Mouse (Mus musculus) urinary bladder, adult 18-20 months (tissue): ENCODE results near the gene Nupl1.

Experiments
- DNase-seq, 2 experiments: peaks; one replicate each; pipeline ENCODE4 v3.0.0; 2022; ENCODE audit warnings: low spot score in 2 of 2, mixed read lengths in 2 of 2

The Nupl1 gene

GRCm38 (mm10) chr14:60251281-60252003, at the start of gene Nupl1, which contains the start of gene Gm49336:
Gene Nupl1 (minus strand): TSS chr14:60251431.
Gene Gm49336 (minus strand): TSS chr14:60251507.
- DNase-seq: peak; percentile 87 to 96

GRCm38 (mm10) chr14:60301024-60301423, 49.8 kb upstream of the Nupl1 start:
- DNase-seq: no peak

GRCm38 (mm10) chr14:60300224-60300991, 49.2 kb upstream of the Nupl1 start:
- no peak for DNase-seq

- no peak for DNase-seq
Measured at GRCm38 (mm10) chr14:60295531-60295930, 44.3 kb upstream of the Nupl1 start.

GRCm38 (mm10) chr14:60290363-60290762, 39.1 kb upstream of the Nupl1 start:
- DNase-seq: no peak

GRCm38 (mm10) chr14:60286194-60286863, 35.1 kb upstream of the Nupl1 start:
- peak; percentile 43 to 47 for DNase-seq

GRCm38 (mm10) chr14:60275301-60276276, 24.4 kb upstream of the Nupl1 start:
- no peak for DNase-seq

GRCm38 (mm10) chr14:60273346-60273745, 22.1 kb upstream of the Nupl1 start:
- no peak for DNase-seq

- no peak for DNase-seq
Measured at GRCm38 (mm10) chr14:60269333-60269732, 18.1 kb upstream of the Nupl1 start.

- DNase-seq: peak; percentile 85 to 88
Measured at GRCm38 (mm10) chr14:60264990-60265876, 14.0 kb upstream of the Nupl1 start, which contains the start of gene Mtmr6. Gene Mtmr6 (plus strand): TSS chr14:60265228.

GRCm38 (mm10) chr14:60262316-60262715, 11.1 kb upstream of the Nupl1 start:
- no peak for DNase-seq

GRCm38 (mm10) chr14:60257851-60258250, 6.6 kb upstream of the Nupl1 start:
- no peak for DNase-seq

GRCm38 (mm10) chr14:60257101-60257500, 5.9 kb upstream of the Nupl1 start:
- DNase-seq: no peak

GRCm38 (mm10) chr14:60256356-60256755, 5.1 kb upstream of the Nupl1 start:
- no peak for DNase-seq

- no peak for DNase-seq
Measured at GRCm38 (mm10) chr14:60254774-60255173, 3.5 kb upstream of the Nupl1 start.

- DNase-seq: no peak
Measured at GRCm38 (mm10) chr14:60253466-60253865, 2.2 kb upstream of the Nupl1 start.

GRCm38 (mm10) chr14:60252004-60253000, 1.1 kb upstream of the Nupl1 start:
- DNase-seq: no peak

- no peak for DNase-seq
Measured at GRCm38 (mm10) chr14:60250879-60251278, 352 bp downstream of the Nupl1 start.

- no peak for DNase-seq
Measured at GRCm38 (mm10) chr14:60250366-60250765, 865 bp downstream of the Nupl1 start.
